Mouse (Mus musculus) E14TG2a.4 (cell line): ENCODE measurements around the gene Zfand3.

Source experiments
- H3K27me3 ChIP-seq: 2 replicates; pipeline ENCODE4 v1.6.1; 2014; ENCODE audit warnings: low read length, control low read depth; ENCODE audit not compliant: insufficient read depth
- H3K36me3 ChIP-seq: 2 replicates; pipeline ENCODE4 v1.6.1; 2014; ENCODE audit warnings: low read length, control low read depth; ENCODE audit not compliant: insufficient read depth
- H3K4me1 ChIP-seq: replicated peaks from 2 replicates; pipeline ENCODE4 v1.6.1; 2014; ENCODE audit warnings: low read depth, low read length, control low read depth
- H3K4me3 ChIP-seq: replicated peaks from 2 replicates; pipeline ENCODE4 v1.5.1; 2014; ENCODE audit warnings: mild to moderate bottlenecking, low read length
- H3K9me3 ChIP-seq: 2 replicates; pipeline ENCODE4 v1.6.1; 2014; ENCODE audit warnings: low read length, control low read depth
- CTCF ChIP-seq: conservative IDR thresholded peaks from 2 replicates; pipeline ENCODE4 v1.5.1; 2014; ENCODE audit warnings: low read length
- NANOG ChIP-seq: IDR thresholded peaks from 2 replicates; pipeline ENCODE4 v1.6.1; 2014; ENCODE audit warnings: borderline replicate concordance, low read length, mixed read lengths
- POU5F1 ChIP-seq: IDR thresholded peaks from 2 replicates; pipeline ENCODE4 v1.6.1; 2014; ENCODE audit warnings: low read length, borderline replicate concordance

The Zfand3 gene

GRCm38 (mm10) chr17:30146555-30146954 is 142.0 kb downstream of the Zfand3 start:
- H3K9me3 ChIP-seq, result no peaks in the 10 kb centered on the region
- no peaks in the 10 kb centered on the region for H3K27me3 ChIP-seq
- TF ChIP-seq POU5F1 (no peak), NANOG (no peak), CTCF (no peak)
- H3K4me3 ChIP-seq, result no peak overlapping the region
- peaks cover 3% of the 10 kb centered on the region; the same call in 1 of the 2 replicates for H3K36me3 ChIP-seq
- peaks cover 3% of the 10 kb centered on the region; the same call in 1 of the 2 replicates for H3K4me1 ChIP-seq

- Histone ChIP-seq H3K4me1 (peaks cover 3% of the 10 kb centered on the region; the same call in 1 of the 2 replicates), H3K4me3 (no peak overlapping the region), H3K36me3 (peaks cover 8% of the 10 kb centered on the region; the same call in 1 of the 2 replicates), H3K27me3 (no peaks in the 10 kb centered on the region), H3K9me3 (no peaks in the 10 kb centered on the region)
- TF ChIP-seq POU5F1 (no peak), NANOG (no peak), CTCF (no peak)
Observed at GRCm38 (mm10) chr17:30147897-30148296, 143.4 kb downstream of the Zfand3 start.

- H3K9me3 ChIP-seq, result no peaks in the 10 kb centered on the region
- H3K4me3 ChIP-seq, result no peak overlapping the region
- H3K4me1 ChIP-seq, result peaks cover 3% of the 10 kb centered on the region; the same call in 1 of the 2 replicates
- H3K36me3 ChIP-seq, result peaks cover 12% of the 10 kb centered on the region; the same call in 1 of the 2 replicates
- no peaks in the 10 kb centered on the region for H3K27me3 ChIP-seq
- no peak for TF ChIP-seq POU5F1
- TF ChIP-seq NANOG, result no peak
- no peak for TF ChIP-seq CTCF
Observed at GRCm38 (mm10) chr17:30148320-30148719, 143.8 kb downstream of the Zfand3 start.

GRCm38 (mm10) chr17:30149911-30150310 is 145.4 kb downstream of the Zfand3 start:
- Histone ChIP-seq H3K4me1 (peaks cover 5% of the 10 kb centered on the region), H3K27me3 (no peaks in the 10 kb centered on the region), H3K4me3 (no peak overlapping the region), H3K9me3 (no peaks in the 10 kb centered on the region), H3K36me3 (peaks cover 10% of the 10 kb centered on the region; the same call in 1 of the 2 replicates)
- no peak for TF ChIP-seq CTCF
- TF ChIP-seq NANOG, result no peak
- TF ChIP-seq POU5F1, result no peak

- H3K4me1 ChIP-seq, result peaks cover 43% of the 10 kb centered on the region
- peaks cover 10% of the 10 kb centered on the region; the same call in 1 of the 2 replicates for H3K36me3 ChIP-seq
- no peak overlapping the region for H3K4me3 ChIP-seq
- no peaks in the 10 kb centered on the region for H3K27me3 ChIP-seq
- H3K9me3 ChIP-seq, result no peaks in the 10 kb centered on the region
- TF ChIP-seq NANOG (no peak), CTCF (no peak), POU5F1 (no peak)
Observed at GRCm38 (mm10) chr17:30154144-30154543, 149.6 kb downstream of the Zfand3 start.

- peaks cover 50% of the 10 kb centered on the region for H3K4me1 ChIP-seq
- TF ChIP-seq POU5F1 (no peak), CTCF (no peak), NANOG (no peak)
- no peaks in the 10 kb centered on the region for H3K9me3 ChIP-seq
- no peak overlapping the region for H3K4me3 ChIP-seq
- peaks cover 10% of the 10 kb centered on the region; the same call in 1 of the 2 replicates for H3K36me3 ChIP-seq
- H3K27me3 ChIP-seq, result no peaks in the 10 kb centered on the region
Observed at GRCm38 (mm10) chr17:30154861-30155260, 150.3 kb downstream of the Zfand3 start.

GRCm38 (mm10) chr17:30155411-30155925 is 150.9 kb downstream of the Zfand3 start:
- H3K4me1 ChIP-seq, result peaks cover 55% of the 10 kb centered on the region
- TF ChIP-seq CTCF, result no peak
- TF ChIP-seq NANOG, result no peak
- TF ChIP-seq POU5F1, result no peak
- no peak overlapping the region for H3K4me3 ChIP-seq
- no peaks in the 10 kb centered on the region for H3K27me3 ChIP-seq
- H3K9me3 ChIP-seq, result no peaks in the 10 kb centered on the region
- peaks cover 10% of the 10 kb centered on the region; the same call in 1 of the 2 replicates for H3K36me3 ChIP-seq

- TF ChIP-seq NANOG, result no peak
- TF ChIP-seq CTCF, result no peak
- no peak for TF ChIP-seq POU5F1
- H3K4me3 ChIP-seq, result no peak overlapping the region
- no peaks in the 10 kb centered on the region for H3K27me3 ChIP-seq
- H3K36me3 ChIP-seq, result no peaks in the 10 kb centered on the region
- H3K9me3 ChIP-seq, result no peaks in the 10 kb centered on the region
- peaks cover 63% of the 10 kb centered on the region for H3K4me1 ChIP-seq
Observed at GRCm38 (mm10) chr17:30158419-30159108, 154.0 kb downstream of the Zfand3 start.
